Mouse (Mus musculus): ENCODE measurements around the gene Ngdn.

- TF ChIP-seq POLR2A (IDR thresholded peaks at IDR 0.05; ENCODE audit: low read depth, low read length) (no peak), JUN (IDR thresholded peaks at IDR 0.05; ENCODE audit: insufficient read depth, low read depth, low read length) (no peak), NELFE (IDR thresholded peaks at IDR 0.05; ENCODE audit: low read depth, low read length) (no peak)
Measured at GRCm38 (mm10) chr14:54981934-54982333, 33.3 kb upstream of the Ngdn start.

All from CH12.LX (cell line).